Mouse (Mus musculus): ENCODE measurements at regions not wholly inside any gene's neighbourhood (a gene's known extent, or its start where the extent isn't known, plus 50 kb on each side); places are given as distances from the start of the nearest gene placed in this dataset.

- DNase-seq (ENCODE audit: low read depth): peak; percentile 20
- TF ChIP-seq POLR2A (IDR thresholded peaks at IDR 0.05; ENCODE audit: borderline replicate concordance, extremely low read depth, insufficient read depth, insufficient read length, poor library complexity, severe bottlenecking) (no peak), CTCF (IDR thresholded peaks at IDR 0.05; ENCODE audit: borderline replicate concordance, extremely low read depth, insufficient read depth, insufficient read length) (no peak)
Observed at GRCm38 (mm10) chr6:52368734-52369412, 55.6 kb downstream of the Evx1 start.

- TF ChIP-seq CTCF (IDR thresholded peaks at IDR 0.05; ENCODE audit: borderline replicate concordance, extremely low read depth, insufficient read depth, insufficient read length): no peak
- no peak for TF ChIP-seq POLR2A (IDR thresholded peaks at IDR 0.05; ENCODE audit: borderline replicate concordance, extremely low read depth, insufficient read depth, insufficient read length, poor library complexity, severe bottlenecking)
- DNase-seq (ENCODE audit: low read depth): no peak
Observed at GRCm38 (mm10) chr6:52370806-52371360, 57.6 kb downstream of the Evx1 start.

GRCm38 (mm10) chr6:52379146-52379545, 65.8 kb downstream of the Evx1 start:
- TF ChIP-seq POLR2A (IDR thresholded peaks at IDR 0.05; ENCODE audit: borderline replicate concordance, extremely low read depth, insufficient read depth, insufficient read length, poor library complexity, severe bottlenecking) (no peak), CTCF (IDR thresholded peaks at IDR 0.05; ENCODE audit: borderline replicate concordance, extremely low read depth, insufficient read depth, insufficient read length) (no peak)
- no peak for DNase-seq (ENCODE audit: low read depth)

- no peak for TF ChIP-seq POLR2A (IDR thresholded peaks at IDR 0.05; ENCODE audit: borderline replicate concordance, extremely low read depth, insufficient read depth, insufficient read length, poor library complexity, severe bottlenecking)
- no peak for TF ChIP-seq CTCF (IDR thresholded peaks at IDR 0.05; ENCODE audit: borderline replicate concordance, extremely low read depth, insufficient read depth, insufficient read length)
- DNase-seq (ENCODE audit: low read depth): no peak
Observed at GRCm38 (mm10) chr6:52379588-52379987, 66.3 kb downstream of the Evx1 start.

GRCm38 (mm10) chr6:52385044-52385443, 71.7 kb downstream of the Evx1 start:
- TF ChIP-seq POLR2A (IDR thresholded peaks at IDR 0.05; ENCODE audit: borderline replicate concordance, extremely low read depth, insufficient read depth, insufficient read length, poor library complexity, severe bottlenecking) (no peak), CTCF (IDR thresholded peaks at IDR 0.05; ENCODE audit: borderline replicate concordance, extremely low read depth, insufficient read depth, insufficient read length) (no peak)
- no peak for DNase-seq (ENCODE audit: low read depth)

GRCm38 (mm10) chr6:52401404-52401803, 88.1 kb downstream of the Evx1 start:
- TF ChIP-seq CTCF (IDR thresholded peaks at IDR 0.05; ENCODE audit: borderline replicate concordance, extremely low read depth, insufficient read depth, insufficient read length) (no peak), POLR2A (IDR thresholded peaks at IDR 0.05; ENCODE audit: borderline replicate concordance, extremely low read depth, insufficient read depth, insufficient read length, poor library complexity, severe bottlenecking) (no peak)
- DNase-seq (ENCODE audit: low read depth): no peak

- no peak for DNase-seq (ENCODE audit: low read depth)
- TF ChIP-seq CTCF (IDR thresholded peaks at IDR 0.05; ENCODE audit: borderline replicate concordance, extremely low read depth, insufficient read depth, insufficient read length) (no peak), POLR2A (IDR thresholded peaks at IDR 0.05; ENCODE audit: borderline replicate concordance, extremely low read depth, insufficient read depth, insufficient read length, poor library complexity, severe bottlenecking) (no peak)
Observed at GRCm38 (mm10) chr6:52409991-52410390, 96.7 kb downstream of the Evx1 start.

- no peak for DNase-seq (ENCODE audit: low read depth)
- no peak for TF ChIP-seq CTCF (IDR thresholded peaks at IDR 0.05; ENCODE audit: borderline replicate concordance, extremely low read depth, insufficient read depth, insufficient read length)
- TF ChIP-seq POLR2A (IDR thresholded peaks at IDR 0.05; ENCODE audit: borderline replicate concordance, extremely low read depth, insufficient read depth, insufficient read length, poor library complexity, severe bottlenecking): no peak
Observed at GRCm38 (mm10) chr6:52410711-52411110, 97.4 kb downstream of the Evx1 start.

GRCm38 (mm10) chr6:52411302-52411701, 98.0 kb downstream of the Evx1 start:
- no peak for TF ChIP-seq CTCF (IDR thresholded peaks at IDR 0.05; ENCODE audit: borderline replicate concordance, extremely low read depth, insufficient read depth, insufficient read length)
- no peak for TF ChIP-seq POLR2A (IDR thresholded peaks at IDR 0.05; ENCODE audit: borderline replicate concordance, extremely low read depth, insufficient read depth, insufficient read length, poor library complexity, severe bottlenecking)
- DNase-seq (ENCODE audit: low read depth): no peak

- no peak for TF ChIP-seq POLR2A (IDR thresholded peaks at IDR 0.05; ENCODE audit: borderline replicate concordance, extremely low read depth, insufficient read depth, insufficient read length, poor library complexity, severe bottlenecking)
- TF ChIP-seq CTCF (IDR thresholded peaks at IDR 0.05; ENCODE audit: borderline replicate concordance, extremely low read depth, insufficient read depth, insufficient read length): no peak
- DNase-seq (ENCODE audit: low read depth): no peak
Observed at GRCm38 (mm10) chr6:52413639-52414038, 100.3 kb downstream of the Evx1 start.

- DNase-seq (ENCODE audit: low read depth): no peak
- TF ChIP-seq POLR2A (IDR thresholded peaks at IDR 0.05; ENCODE audit: borderline replicate concordance, extremely low read depth, insufficient read depth, insufficient read length, poor library complexity, severe bottlenecking) (no peak), CTCF (IDR thresholded peaks at IDR 0.05; ENCODE audit: borderline replicate concordance, extremely low read depth, insufficient read depth, insufficient read length) (no peak)
Observed at GRCm38 (mm10) chr6:52415341-52415946, 102.1 kb downstream of the Evx1 start.

GRCm38 (mm10) chr6:52416491-52416890, 103.2 kb downstream of the Evx1 start:
- TF ChIP-seq CTCF (IDR thresholded peaks at IDR 0.05; ENCODE audit: borderline replicate concordance, extremely low read depth, insufficient read depth, insufficient read length) (no peak), POLR2A (IDR thresholded peaks at IDR 0.05; ENCODE audit: borderline replicate concordance, extremely low read depth, insufficient read depth, insufficient read length, poor library complexity, severe bottlenecking) (no peak)
- peak; percentile 77 for DNase-seq (ENCODE audit: low read depth)
